Mouse (Mus musculus): ENCODE data around the gene Zfp108. TPM values are rescaled to one million over a fixed set of nuclear protein-coding genes. Genes with fewer than 3 reads are reported as not detected.

The Zfp108 gene
- 1.3 and 1.4 TPM in 2 replicates for polyA plus RNA-seq (2014; fragmentation: Nextera tagmentation; extraction: Ambion mirVana)

DNA sequence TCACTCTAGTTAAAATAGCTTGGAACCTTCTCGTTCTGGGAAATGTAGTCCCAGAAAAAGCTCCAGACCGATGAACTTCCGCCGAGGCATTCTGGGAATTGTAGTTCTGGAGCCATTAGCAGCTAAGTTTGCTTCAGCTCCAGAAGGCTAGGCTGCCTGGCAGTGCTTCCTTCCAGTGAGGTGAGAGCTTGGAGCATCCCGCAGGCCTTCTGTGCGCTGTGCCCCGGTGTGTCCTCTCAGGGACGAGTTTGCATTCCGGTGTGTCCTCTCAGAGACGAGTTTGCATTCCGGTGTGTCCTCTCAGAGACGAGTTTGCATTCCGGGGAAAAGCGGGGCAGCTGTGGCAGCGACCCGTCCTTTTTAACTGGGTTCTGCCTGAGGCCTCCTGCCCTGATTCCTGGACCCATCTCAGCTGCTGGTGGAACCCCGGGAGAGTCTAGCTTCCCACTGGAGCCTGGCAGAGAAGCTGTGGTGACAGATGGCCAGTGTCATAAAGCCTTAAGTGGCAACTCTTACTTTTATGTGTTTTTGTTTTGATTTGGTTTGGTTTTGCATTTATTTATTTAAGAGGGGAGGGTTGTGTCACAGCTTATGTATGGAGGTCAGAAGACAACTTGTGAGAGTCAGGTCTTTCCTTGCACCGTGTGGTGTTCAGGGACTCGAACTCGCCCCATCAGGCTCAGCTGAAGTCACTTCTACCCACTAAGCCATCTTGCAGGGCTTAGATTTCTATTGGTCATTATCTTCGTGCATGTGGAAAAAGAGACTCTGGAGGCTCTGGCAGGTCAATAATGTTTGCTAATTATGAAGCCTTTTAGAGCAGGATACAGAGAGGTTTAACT lies at the start of gene Zfp108:
Gene Zfp108 (plus strand): TSS at position 162 of the 842 bp plus-strand sequence.
- ATAC-seq (replicated peaks; ENCODE audit: low FRiP score) (peak; percentile 84), DNase-seq (ENCODE audit: low spot score) (peak; percentile 50)
- no peaks in the 10 kb centered on the region for H3K9me3 ChIP-seq (ENCODE audit: control insufficient read depth, low read length)
- 21% methylated on average over 21 of the region's 21 CpGs for WGBS
- no peaks in the 10 kb centered on the region for H3K36me3 ChIP-seq (ENCODE audit: control insufficient read depth, insufficient read depth, low read length)
- peak within 1 kb of the TSS; percentile 64 for H3K9ac ChIP-seq (ENCODE audit: low read depth, low read length)
- H3K27me3 ChIP-seq (replicated peaks; ENCODE audit: control insufficient read depth, insufficient read depth, low read length), result no peaks in the 10 kb centered on the region
- peak within 1 kb of the TSS; percentile 55 for H3K4me3 ChIP-seq (ENCODE audit: low read depth, low read length)
- H3K27ac ChIP-seq (ENCODE audit: low read depth, low read length), result no peak within 1 kb of the TSS
- peak within 1 kb of the TSS; percentile 64 for H3K4me2 ChIP-seq
- no peaks in the 10 kb centered on the region for H3K4me1 ChIP-seq (replicated peaks; ENCODE audit: control insufficient read depth, insufficient read depth, low read length)

DNA sequence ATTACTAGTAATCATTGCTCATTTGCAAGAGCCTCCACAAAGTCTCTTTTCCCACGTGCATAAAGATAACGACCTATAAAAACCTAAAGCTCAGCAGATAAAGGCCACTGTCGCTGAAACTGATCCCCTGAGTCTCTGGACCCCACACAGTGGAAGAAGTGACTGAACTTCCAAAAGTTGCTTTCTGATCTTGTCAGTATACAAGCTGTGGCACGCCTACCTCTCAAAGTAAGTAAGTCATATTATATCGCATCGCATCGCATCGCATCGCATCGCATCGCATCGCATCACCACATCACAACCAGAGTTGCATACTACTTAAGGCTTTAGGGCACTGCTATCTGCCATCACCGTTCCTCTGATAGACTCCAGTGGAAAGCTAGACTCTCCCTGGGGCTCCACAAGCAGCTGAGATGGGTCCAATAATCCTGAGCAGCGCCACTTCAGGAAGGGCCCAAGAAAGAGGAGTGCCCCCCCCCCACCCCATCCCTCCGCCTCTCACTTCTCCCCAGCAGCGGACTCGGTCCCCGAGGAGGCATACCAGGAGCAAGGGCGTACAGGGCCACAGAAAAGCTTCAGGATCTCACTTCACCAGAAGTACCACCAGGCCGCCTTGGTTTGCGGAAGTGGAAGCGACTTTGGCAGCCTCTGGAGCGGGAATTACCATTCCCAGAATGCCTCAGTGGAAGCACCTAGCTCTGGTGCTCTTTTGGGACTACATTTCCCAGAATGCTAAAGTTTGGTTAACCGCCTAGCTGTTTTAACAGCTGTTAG lies 46.9 kb upstream of the Zfp108 start:
- peak; percentile 65 for DNase-seq (ENCODE audit: low spot score)
- Histone ChIP-seq H3K4me2 (peak overlapping the region; percentile 73), H3K27me3 (replicated peaks; ENCODE audit: control insufficient read depth, insufficient read depth, low read length) (no peaks in the 10 kb centered on the region)

DNA sequence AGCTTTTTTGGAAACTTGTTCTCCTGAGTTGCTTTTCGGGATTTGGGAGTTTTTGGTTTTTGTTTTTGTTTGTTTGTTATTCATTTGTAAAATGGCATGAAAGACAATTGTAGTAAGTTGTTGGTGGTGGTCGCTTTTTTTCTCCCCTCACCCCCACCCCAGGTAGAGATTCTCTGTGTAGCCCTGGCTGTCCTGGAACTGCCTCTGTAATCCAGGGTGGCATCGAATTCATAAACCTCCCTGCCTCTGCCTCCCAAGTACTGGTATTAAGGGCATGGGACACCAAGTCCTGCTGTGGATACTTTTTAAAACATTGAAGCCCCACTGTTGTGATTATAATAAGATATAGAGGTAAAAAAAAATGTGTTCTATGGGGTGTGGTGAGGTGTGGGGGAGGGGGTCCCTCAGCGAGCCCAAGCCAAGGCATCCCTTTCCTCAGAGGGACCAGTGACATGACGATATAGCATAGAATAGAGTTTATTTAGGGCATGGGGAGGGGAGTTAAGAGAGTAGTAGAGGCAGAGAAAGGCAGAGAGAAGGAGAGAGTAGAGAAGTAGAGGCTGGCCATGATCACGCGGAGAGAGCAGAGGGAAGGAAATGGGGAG lies 46.2 kb upstream of the Zfp108 start:
- Histone ChIP-seq H3K9me3 (ENCODE audit: control insufficient read depth, low read length) (no peaks in the 10 kb centered on the region), H3K4me3 (ENCODE audit: low read depth, low read length) (peak overlapping the region; percentile 63), H3K36me3 (ENCODE audit: control insufficient read depth, insufficient read depth, low read length) (peaks cover 10% of the 10 kb centered on the region; the same call in 1 of the 2 replicates), H3K27ac (ENCODE audit: low read depth, low read length) (no peak overlapping the region), H3K4me1 (replicated peaks; ENCODE audit: control insufficient read depth, insufficient read depth, low read length) (no peaks in the 10 kb centered on the region), H3K27me3 (replicated peaks; ENCODE audit: control insufficient read depth, insufficient read depth, low read length) (no peaks in the 10 kb centered on the region), H3K9ac (ENCODE audit: low read depth, low read length) (peak overlapping the region; percentile 78), H3K4me2 (peak overlapping the region; percentile 73)
- 55% methylated on average over 7 of the region's 7 CpGs for WGBS
- no peak for ATAC-seq (replicated peaks; ENCODE audit: low FRiP score)
- DNase-seq (ENCODE audit: low spot score), result no peak

More for the DNA sequence above, 46.9 kb upstream of the Zfp108 start:
- ATAC-seq (replicated peaks; ENCODE audit: low FRiP score), result peak; percentile 82
- H3K4me3 ChIP-seq (ENCODE audit: low read depth, low read length), result peak overlapping the region; percentile 63
- H3K27ac ChIP-seq (ENCODE audit: low read depth, low read length), result 0 out of 2 replicates have a peak overlapping the region, but pooled peaks have one; percentile 2
- peak overlapping the region; percentile 78 for H3K9ac ChIP-seq (ENCODE audit: low read depth, low read length)
- H3K9me3 ChIP-seq (ENCODE audit: control insufficient read depth, low read length), result no peaks in the 10 kb centered on the region
- 15% methylated on average over 24 of the region's 24 CpGs for WGBS
- H3K36me3 ChIP-seq (ENCODE audit: control insufficient read depth, insufficient read depth, low read length), result peaks cover 13% of the 10 kb centered on the region; the same call in 1 of the 2 replicates
- H3K4me1 ChIP-seq (replicated peaks; ENCODE audit: control insufficient read depth, insufficient read depth, low read length), result no peaks in the 10 kb centered on the region

DNA sequence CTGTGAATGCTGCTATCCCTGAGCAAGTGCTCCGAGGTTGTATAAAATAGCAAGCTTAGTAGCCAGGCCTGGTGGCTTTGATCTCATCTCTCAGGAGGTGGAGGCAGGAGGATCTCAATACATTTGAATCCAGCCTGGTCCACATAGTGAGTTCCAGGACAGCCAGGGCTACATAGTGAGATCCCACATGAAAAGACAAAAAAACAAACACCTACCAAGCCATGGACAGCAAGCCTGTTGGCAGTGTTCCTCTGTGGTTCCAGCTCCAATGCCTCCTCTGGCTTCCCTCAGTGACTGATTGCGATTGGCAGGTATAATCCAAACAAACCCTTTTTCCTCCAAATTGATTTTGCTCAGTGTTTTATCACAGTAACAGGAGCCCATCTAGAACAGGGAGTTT lies 44.3 kb upstream of the Zfp108 start:
- Histone ChIP-seq H3K27me3 (replicated peaks; ENCODE audit: control insufficient read depth, insufficient read depth, low read length) (no peaks in the 10 kb centered on the region), H3K4me1 (replicated peaks; ENCODE audit: control insufficient read depth, insufficient read depth, low read length) (no peaks in the 10 kb centered on the region), H3K27ac (ENCODE audit: low read depth, low read length) (no peak overlapping the region), H3K36me3 (ENCODE audit: control insufficient read depth, insufficient read depth, low read length) (peaks cover 2% of the 10 kb centered on the region; the same call in 1 of the 2 replicates), H3K4me3 (ENCODE audit: low read depth, low read length) (no peak overlapping the region), H3K9ac (ENCODE audit: low read depth, low read length) (no peak overlapping the region), H3K4me2 (no peak overlapping the region), H3K9me3 (ENCODE audit: control insufficient read depth, low read length) (no peaks in the 10 kb centered on the region)
- DNase-seq (ENCODE audit: low spot score) (no peak), ATAC-seq (replicated peaks; ENCODE audit: low FRiP score) (no peak)
- 66% methylated on average over 2 of the region's 2 CpGs for WGBS

DNA sequence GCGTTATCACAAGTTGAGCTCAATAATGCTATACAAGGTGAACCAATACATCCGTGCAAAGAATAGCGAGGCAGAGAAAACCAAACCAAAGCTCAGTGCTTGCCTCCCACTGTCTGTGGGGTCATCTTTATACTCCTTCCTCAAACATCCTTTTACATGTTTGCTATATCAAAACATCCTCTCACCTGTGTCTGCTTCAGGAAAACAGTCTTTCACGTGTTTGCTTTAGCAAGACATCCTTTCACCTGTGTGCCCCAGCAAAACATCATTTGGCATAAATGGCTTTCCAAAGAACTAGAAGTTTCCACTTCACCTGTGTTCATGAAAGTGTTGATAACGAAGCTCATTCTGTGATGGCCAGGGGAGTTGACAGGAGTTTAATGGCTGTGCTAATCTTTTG lies 43.3 kb upstream of the Zfp108 start, which contains the start of gene Zfp111:
Gene Zfp111 (minus strand): TSS at position 101 of the 400 bp plus-strand sequence.
- 0 out of 2 replicates have a peak, but pooled peaks cover under 1% of the 10 kb centered on the region for H3K9me3 ChIP-seq (ENCODE audit: control insufficient read depth, low read length)
- no peak within 1 kb of the TSS for H3K9ac ChIP-seq (ENCODE audit: low read depth, low read length)
- no peaks in the 10 kb centered on the region for H3K27me3 ChIP-seq (replicated peaks; ENCODE audit: control insufficient read depth, insufficient read depth, low read length)
- ATAC-seq (replicated peaks; ENCODE audit: low FRiP score) (no peak), DNase-seq (ENCODE audit: low spot score) (no peak)
- no peak within 1 kb of the TSS for H3K4me2 ChIP-seq
- H3K27ac ChIP-seq (ENCODE audit: low read depth, low read length), result no peak within 1 kb of the TSS
- 72% methylated on average over 5 of the region's 5 CpGs for WGBS
- H3K4me3 ChIP-seq (ENCODE audit: low read depth, low read length), result no peak within 1 kb of the TSS
- H3K4me1 ChIP-seq (replicated peaks; ENCODE audit: control insufficient read depth, insufficient read depth, low read length), result no peaks in the 10 kb centered on the region
- no peaks in the 10 kb centered on the region for H3K36me3 ChIP-seq (ENCODE audit: control insufficient read depth, insufficient read depth, low read length)

DNA sequence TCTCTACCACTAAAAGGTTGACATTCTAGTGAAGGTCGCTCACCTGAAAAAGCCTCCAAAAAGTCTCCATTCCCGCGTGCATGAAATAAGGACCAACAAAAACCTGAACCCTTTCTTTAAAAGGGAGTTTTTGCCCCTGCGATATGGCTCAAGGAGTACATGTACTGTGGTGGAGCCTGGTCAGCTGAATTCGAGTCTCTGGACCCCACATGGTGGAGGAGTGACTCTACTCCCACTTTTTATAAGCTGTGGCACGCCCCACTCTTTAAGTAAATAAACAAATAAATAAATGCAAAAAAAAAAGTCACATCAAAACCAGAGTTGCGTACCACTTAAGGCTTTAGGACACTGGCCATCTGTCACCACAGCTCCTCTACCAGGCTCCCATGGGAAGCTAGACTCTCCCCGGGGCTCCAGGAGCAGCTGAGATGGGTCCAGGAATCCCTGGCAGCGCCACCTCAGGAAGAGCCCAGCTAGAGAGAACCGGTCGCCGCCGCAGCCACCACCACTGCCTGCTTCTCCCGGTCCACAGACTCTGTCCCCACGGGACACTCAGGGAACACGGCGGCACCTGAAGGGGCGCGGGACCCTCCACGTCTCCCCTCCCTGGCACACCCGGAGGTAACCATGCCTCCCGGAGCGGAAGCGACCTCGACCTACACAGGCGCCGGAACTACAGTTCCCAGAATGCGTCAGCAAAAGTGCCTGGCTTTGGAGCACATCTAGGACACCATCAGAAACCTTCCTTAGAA lies 17.4 kb upstream of the Zfp108 start, which contains the start of gene Zfp109:
Gene Zfp109 (minus strand): TSS at position 521 of the 752 bp plus-strand sequence.
- no peak within 1 kb of the TSS for H3K27ac ChIP-seq (ENCODE audit: low read depth, low read length)
- 5% methylated on average over 28 of the region's 28 CpGs for WGBS
- H3K36me3 ChIP-seq (ENCODE audit: control insufficient read depth, insufficient read depth, low read length), result peaks cover 7% of the 10 kb centered on the region
- DNase-seq (ENCODE audit: low spot score) (peak; percentile 72), ATAC-seq (replicated peaks; ENCODE audit: low FRiP score) (peak; percentile 85)
- H3K4me2 ChIP-seq, result peak within 1 kb of the TSS; percentile 69
- no peaks in the 10 kb centered on the region for H3K27me3 ChIP-seq (replicated peaks; ENCODE audit: control insufficient read depth, insufficient read depth, low read length)
- H3K4me1 ChIP-seq (replicated peaks; ENCODE audit: control insufficient read depth, insufficient read depth, low read length), result peaks cover 4% of the 10 kb centered on the region; the same call in 1 of the 2 replicates
- no peaks in the 10 kb centered on the region for H3K9me3 ChIP-seq (ENCODE audit: control insufficient read depth, low read length)
- H3K4me3 ChIP-seq (ENCODE audit: low read depth, low read length), result peak within 1 kb of the TSS; percentile 81
- H3K9ac ChIP-seq (ENCODE audit: low read depth, low read length), result peak within 1 kb of the TSS; percentile 75

DNA sequence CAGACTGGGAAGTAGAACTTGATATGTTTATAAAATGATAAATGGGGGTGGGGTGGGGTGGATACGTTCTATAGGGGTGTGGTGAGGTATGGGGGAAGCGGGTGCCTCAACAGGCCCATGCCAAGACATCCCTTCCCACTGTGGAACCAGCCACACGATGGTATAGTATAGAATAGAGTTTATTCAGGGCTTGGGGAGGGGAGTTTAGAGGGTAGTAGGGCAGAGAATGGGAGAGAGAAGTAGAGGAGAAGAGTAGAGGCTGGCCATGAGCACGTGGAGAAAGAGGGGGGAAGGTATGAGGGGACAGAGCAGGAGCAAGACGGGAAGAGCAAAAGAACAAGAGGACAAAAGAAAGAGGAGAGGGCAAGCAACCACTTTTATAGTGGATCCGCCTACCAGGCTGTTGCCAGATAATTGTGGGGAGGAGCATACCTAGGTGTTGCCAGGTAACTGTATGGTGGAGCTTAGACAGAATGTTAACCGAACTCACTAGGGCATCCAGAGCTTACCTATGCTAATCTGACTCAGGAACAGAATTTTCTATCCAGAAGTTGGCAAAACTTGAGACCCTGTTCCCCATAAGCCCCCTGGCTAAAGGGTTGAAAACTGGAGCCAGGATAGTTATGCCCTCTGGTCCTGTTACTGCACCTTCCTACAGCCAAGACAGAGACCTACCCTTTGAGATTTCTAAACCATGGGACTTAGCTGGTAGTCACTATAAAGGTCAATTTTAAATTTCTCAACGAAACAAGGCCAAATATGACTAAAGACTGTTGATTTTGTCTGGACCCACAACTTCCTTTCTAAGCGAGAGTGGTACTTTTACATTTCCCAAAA lies 597 bp upstream of the Zfp108 start:
- no peaks in the 10 kb centered on the region for H3K36me3 ChIP-seq (ENCODE audit: control insufficient read depth, insufficient read depth, low read length)
- peak overlapping the region; percentile 55; the same call in 1 of the 2 replicates for H3K4me3 ChIP-seq (ENCODE audit: low read depth, low read length)
- H3K9me3 ChIP-seq (ENCODE audit: control insufficient read depth, low read length), result no peaks in the 10 kb centered on the region
- no peak overlapping the region for H3K27ac ChIP-seq (ENCODE audit: low read depth, low read length)
- H3K9ac ChIP-seq (ENCODE audit: low read depth, low read length), result peak overlapping the region; percentile 41; the same call in 1 of the 2 replicates
- DNase-seq (ENCODE audit: low spot score) (no peak), ATAC-seq (replicated peaks; ENCODE audit: low FRiP score) (peak; percentile 28)
- peak overlapping the region; percentile 64 for H3K4me2 ChIP-seq
- 61% methylated on average over 9 of the region's 9 CpGs for WGBS
- H3K27me3 ChIP-seq (replicated peaks; ENCODE audit: control insufficient read depth, insufficient read depth, low read length), result no peaks in the 10 kb centered on the region
- H3K4me1 ChIP-seq (replicated peaks; ENCODE audit: control insufficient read depth, insufficient read depth, low read length), result no peaks in the 10 kb centered on the region

Measured in liver, embryonic 11.5 days (tissue).